Mouse (Mus musculus) kidney, adult 2 months (tissue): ENCODE results near the gene Arhgdig. TPM values are rescaled to one million over a fixed set of nuclear protein-coding genes. Genes with fewer than 3 reads are reported as not detected.
A peak's percentile ranks its signal among the peaks of the same experiment; 100 is the strongest.

Experiments
- DNase-seq: peaks from one replicate; pipeline ENCODE4 v3.0.0; 2021
- H3K27ac ChIP-seq: fragments of 200-500 bp; 2 replicates; pipeline ENCODE4 v1.5.1; 2012; ENCODE audit warnings: low read depth, low read length, control low read depth, inconsistent platforms; ENCODE audit not compliant: insufficient read depth
- H3K27me3 ChIP-seq: fragments of 200-500 bp; replicated peaks from 2 replicates; pipeline ENCODE4 v1.6.1; 2012; ENCODE audit warnings: mild to moderate bottlenecking, moderate library complexity, low read length, inconsistent platforms; ENCODE audit not compliant: control insufficient read depth, insufficient read depth
- H3K36me3 ChIP-seq: fragments of 200-500 bp; 2 replicates; pipeline ENCODE4 v1.6.1; 2012; ENCODE audit warnings: mild to moderate bottlenecking, moderate library complexity, low read length, inconsistent platforms; ENCODE audit not compliant: control insufficient read depth, insufficient read depth
- H3K4me1 ChIP-seq: fragments of 200-500 bp; 2 replicates; pipeline ENCODE4 v1.6.1; 2011; ENCODE audit warnings: low read length; ENCODE audit not compliant: control insufficient read depth, insufficient read depth
- H3K4me3 ChIP-seq: fragments of 200-500 bp; 2 replicates; pipeline ENCODE4 v1.5.1; 2011; ENCODE audit warnings: mild to moderate bottlenecking, low read depth, low read length, control low read depth; ENCODE audit not compliant: insufficient read depth
- CTCF ChIP-seq: fragments of 200-500 bp; conservative IDR thresholded peaks from 2 replicates; pipeline ENCODE4 v1.5.1; 2011; ENCODE audit warnings: low read depth, mild to moderate bottlenecking, control low read depth, low read length, moderate library complexity, mixed read lengths; ENCODE audit not compliant: insufficient read depth, insufficient read length
- POLR2A ChIP-seq: fragments of 200-500 bp; IDR thresholded peaks from one replicate; pipeline ENCODE4 v1.6.1; 2011; ENCODE audit warnings: low read depth, low read length, control low read depth
- WGBS: fragments of 180-500 bp; shearing (Covaris S2); methylation state at CpG from one replicate; pipeline ENCODE4 v1.1.7; 2018; 5-methylcytosine and 5-hydroxymethylcytosine counted together
- polyA plus RNA-seq: library from polyadenylated mRNA; depleted of rRNA; stranded (reverse); fragments of >200 nt; gene quantifications from 2 replicates; pipeline ENCODE4 v1.2.3, GENCODE M21; 2012; rRNA removed

Gene Arhgdig
- polyA plus RNA-seq, 1 experiment: 3.4 TPM

- Histone ChIP-seq H3K4me1 (peaks cover 3% of the 10 kb centered on the region; the same call in 1 of the 2 replicates), H3K4me3 (no peak overlapping the region), H3K27ac (no peak overlapping the region), H3K27me3 (no peaks in the 10 kb centered on the region), H3K36me3 (no peaks in the 10 kb centered on the region)
- WGBS: 87% methylated on average over 2 of the region's 2 CpGs
- no peak for TF ChIP-seq CTCF
- no peak for TF ChIP-seq POLR2A
- peak; percentile 13 for DNase-seq
Measured at GRCm38 (mm10) chr17:26168039-26168438, 39.5 kb downstream of the Arhgdig start.

- Histone ChIP-seq H3K27ac (no peak overlapping the region), H3K27me3 (no peaks in the 10 kb centered on the region), H3K4me1 (0 out of 2 replicates have a peak, but pooled peaks cover 6% of the 10 kb centered on the region), H3K4me3 (no peak overlapping the region), H3K36me3 (no peaks in the 10 kb centered on the region)
- TF ChIP-seq CTCF (no peak), POLR2A (no peak)
- no peak for DNase-seq
- WGBS: 85% methylated on average over 1 of the region's 1 CpGs
Measured at GRCm38 (mm10) chr17:26162736-26163135, 44.9 kb downstream of the Arhgdig start.

- no peak overlapping the region for H3K4me3 ChIP-seq
- no peak for DNase-seq
- 94% methylated on average over 2 of the region's 2 CpGs for WGBS
- no peak for TF ChIP-seq CTCF
- no peak for TF ChIP-seq POLR2A
- H3K27me3 ChIP-seq: no peaks in the 10 kb centered on the region
- H3K27ac ChIP-seq: no peak overlapping the region
- H3K4me1 ChIP-seq: no peaks in the 10 kb centered on the region
- no peaks in the 10 kb centered on the region for H3K36me3 ChIP-seq
Measured at GRCm38 (mm10) chr17:26151886-26152630, 55.5 kb downstream of the Arhgdig start.

Other genes starting within 250 kb of the Arhgdig start
- gene Capn15, start 222.0 kb downstream of the Arhgdig start, polyA plus RNA-seq: 24.0 and 31.6 TPM in 2 replicates
- 454 and 517 TPM in 2 replicates for gene Rab11fip3, start 138.2 kb downstream of the Arhgdig start, polyA plus RNA-seq
- 63.0 and 74.9 TPM in 2 replicates for gene Decr2, start 117.4 kb downstream of the Arhgdig start, polyA plus RNA-seq
- gene Nme4, start 112.2 kb downstream of the Arhgdig start, polyA plus RNA-seq: 36.2 and 45.6 TPM in 2 replicates
- gene Tmem8, start 94.5 kb downstream of the Arhgdig start, polyA plus RNA-seq: 431 and 538 TPM in 2 replicates
- gene Mrpl28, start 84.3 kb downstream of the Arhgdig start, polyA plus RNA-seq: 130 and 137 TPM in 2 replicates
- 16.3 and 18.5 TPM in 2 replicates for gene Axin1, start 69.1 kb downstream of the Arhgdig start, polyA plus RNA-seq
- 0.20 and 0.37 TPM in 2 replicates for gene Pdia2, start 8.7 kb downstream of the Arhgdig start, polyA plus RNA-seq
- 25.0 and 32.0 TPM in 2 replicates for gene Rgs11, start 4.8 kb downstream of the Arhgdig start, polyA plus RNA-seq
- gene Fam234a, start 36.5 kb upstream of the Arhgdig start, polyA plus RNA-seq: 112 and 124 TPM in 2 replicates
- 16.0 and 17.5 TPM in 2 replicates for gene Luc7l, start 45.1 kb upstream of the Arhgdig start, polyA plus RNA-seq
- 22.0 and 28.7 TPM in 2 replicates for gene Neurl1b, start 207.0 kb upstream of the Arhgdig start, polyA plus RNA-seq